Mouse (Mus musculus): ENCODE measurements around the gene Chid1.
A peak's percentile ranks its signal among the peaks of the same experiment; 100 is the strongest.

Chid1 gene

DNA sequence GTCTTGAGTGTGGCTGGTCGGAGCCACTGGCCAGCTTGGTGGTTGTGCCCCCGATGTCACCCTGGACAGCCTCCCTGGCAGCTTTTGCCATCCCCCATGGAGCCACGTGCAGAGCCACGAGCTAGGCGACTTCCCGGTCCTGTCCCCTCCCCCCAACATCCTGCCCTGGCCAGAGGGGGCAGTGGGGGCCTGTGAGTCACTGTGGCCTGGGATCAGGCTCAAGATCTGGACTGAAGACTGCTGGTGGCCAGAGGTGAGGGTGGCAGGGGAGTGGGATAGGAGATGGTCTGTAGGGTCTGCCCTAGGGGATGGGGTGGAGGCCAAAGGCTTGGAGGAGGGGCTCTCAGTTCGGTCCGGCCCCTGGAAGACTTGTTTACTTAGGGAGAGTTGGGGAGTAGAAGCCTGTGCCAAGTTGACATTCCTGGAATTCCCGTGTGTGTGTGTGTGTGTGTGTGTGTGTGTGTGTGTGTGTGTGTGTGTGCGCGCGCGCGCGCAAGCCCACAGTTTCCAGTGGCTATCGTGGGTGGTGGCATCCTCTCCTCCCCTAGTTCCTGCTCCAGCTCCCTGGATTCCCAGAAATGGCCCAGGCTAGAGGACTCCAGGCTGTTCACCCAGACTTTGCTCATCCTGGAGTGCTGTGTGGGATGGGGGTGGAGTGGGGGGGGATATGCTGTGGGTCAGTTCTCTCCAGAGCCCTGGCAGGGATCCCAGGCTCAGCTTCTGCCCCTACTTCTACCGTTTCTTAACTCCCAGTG lies 63.3 kb downstream of the Chid1 start:
- DNase-seq (ENCODE audit: low read depth, low spot score), result peak; percentile 68

DNA sequence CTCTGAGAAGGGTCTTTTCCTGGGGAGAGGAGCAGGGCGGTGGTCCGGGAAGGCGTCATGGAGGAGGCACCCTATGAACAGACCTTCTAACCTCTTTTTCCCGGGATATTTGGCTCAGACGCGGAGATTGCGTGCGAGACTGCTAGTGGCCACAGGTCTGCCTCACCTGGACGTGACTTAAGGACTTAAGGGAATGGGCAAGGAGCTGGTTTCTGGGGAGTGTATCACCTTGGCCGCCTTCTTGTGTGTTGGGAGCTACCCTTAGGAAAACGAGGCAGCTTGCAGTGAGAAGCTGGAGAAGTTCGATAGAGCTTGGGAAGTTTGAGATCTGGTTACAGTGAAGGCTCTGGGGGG lies 63.9 kb downstream of the Chid1 start:
- no peak for DNase-seq (ENCODE audit: low read depth, low spot score)

DNA sequence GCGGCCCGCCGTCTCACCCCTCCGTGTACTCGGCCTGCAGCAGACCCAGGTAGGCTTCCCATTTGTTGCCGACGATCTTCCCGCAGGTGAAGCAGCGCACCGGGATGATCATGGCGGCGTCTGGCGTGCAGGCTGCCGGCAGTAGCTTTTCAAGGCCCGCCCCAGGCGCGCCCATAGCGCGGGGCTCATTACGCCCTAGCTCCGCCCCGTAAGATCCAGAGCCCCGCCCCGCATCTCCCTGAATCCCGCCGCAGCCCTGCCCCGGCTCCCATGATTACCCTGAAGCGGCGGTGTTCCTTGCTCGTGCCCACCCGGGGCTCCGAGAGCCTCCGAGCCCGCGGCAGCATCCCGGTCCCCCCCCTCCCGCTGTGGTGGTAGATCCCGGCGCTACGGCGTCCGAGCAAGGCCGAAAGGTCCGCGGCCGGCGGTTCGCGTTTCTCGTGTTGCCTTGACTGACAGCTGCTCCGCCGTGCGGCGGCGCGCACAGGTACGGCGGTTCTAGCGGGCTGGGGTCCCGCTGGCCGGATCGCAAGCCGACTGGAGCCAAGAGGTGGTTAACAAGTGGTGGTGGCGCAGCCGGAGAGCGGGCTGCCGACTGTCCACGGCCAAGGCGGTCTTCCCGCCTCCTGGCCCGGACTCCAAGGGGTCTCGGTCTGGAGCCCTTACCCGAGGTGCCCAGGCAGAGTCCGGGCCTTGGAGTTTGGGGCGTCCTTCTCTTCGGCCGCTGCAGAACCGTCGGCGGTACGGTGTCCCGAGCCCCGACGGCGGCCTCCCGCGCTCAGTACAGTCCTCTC lies 64.4 kb downstream of the Chid1 start, which contains the start of the genes Polr2l and Tspan4:
Gene Polr2l, minus strand, starts transcription at position 122 of the 794 bp plus-strand sequence.
Gene Tspan4, plus strand, starts transcription at position 230 of the 794 bp plus-strand sequence.
- peak; percentile 83 for DNase-seq (ENCODE audit: low read depth, low spot score)

DNA sequence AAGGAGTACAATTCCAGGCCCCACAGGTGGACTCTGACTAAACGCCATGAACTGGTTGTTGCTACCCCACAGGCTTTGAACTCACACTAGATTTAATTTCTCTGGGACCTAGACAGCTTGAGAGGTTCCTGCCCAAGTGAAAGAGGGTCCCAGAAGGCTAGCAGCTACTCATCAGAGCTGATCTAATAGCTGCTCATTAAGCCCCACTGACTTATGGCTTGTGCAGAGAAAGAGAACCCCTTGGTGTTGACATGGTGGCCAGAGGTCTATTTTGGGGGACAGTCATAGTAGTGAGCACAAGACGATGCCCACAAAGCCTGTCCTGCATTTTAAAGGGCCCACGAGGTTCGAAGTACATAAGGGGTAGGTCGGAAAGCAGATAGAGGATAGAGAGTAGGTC lies 65.5 kb downstream of the Chid1 start:
- DNase-seq (ENCODE audit: low read depth, low spot score), result no peak

DNA sequence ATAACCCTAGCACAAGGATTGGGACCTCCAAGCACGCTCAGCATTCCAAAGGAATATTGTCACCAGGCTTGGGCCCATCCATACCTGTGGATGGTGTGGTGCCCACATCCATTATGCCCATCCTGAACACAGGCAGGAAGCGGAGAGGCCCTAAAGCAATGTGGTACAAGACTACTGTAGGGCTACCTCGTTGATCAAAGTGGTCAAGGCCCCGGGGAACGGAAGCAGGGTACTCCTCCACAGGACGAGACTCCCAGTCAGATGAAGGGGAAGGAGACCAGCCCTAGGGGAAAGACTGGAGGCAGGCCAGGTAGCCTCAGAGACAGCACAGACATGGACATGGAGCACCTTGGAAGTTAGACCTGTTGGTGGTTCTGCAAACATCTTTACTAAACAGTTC lies 66.9 kb downstream of the Chid1 start:
- no peak for DNase-seq (ENCODE audit: low read depth, low spot score)

DNA sequence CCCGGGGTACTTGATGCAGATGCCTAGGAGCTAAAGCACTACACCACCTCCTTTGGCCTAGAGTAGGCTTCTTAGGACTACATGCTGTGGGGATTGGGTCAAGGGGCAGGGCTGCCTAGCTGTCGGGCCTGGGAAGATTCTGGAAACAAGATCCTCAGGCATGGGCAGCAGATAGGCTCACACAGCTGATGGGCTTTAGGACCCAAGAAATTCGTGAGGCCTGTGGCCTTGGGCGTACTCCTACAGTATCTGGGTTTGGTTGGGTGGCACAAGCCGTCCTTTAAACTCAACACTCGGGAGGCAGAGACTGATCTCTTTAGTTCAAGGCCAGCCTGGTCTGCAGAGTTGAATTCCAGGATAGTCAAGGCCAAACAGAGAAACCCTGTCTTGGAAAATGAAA lies 67.4 kb downstream of the Chid1 start:
- no peak for DNase-seq (ENCODE audit: low read depth, low spot score)

DNA sequence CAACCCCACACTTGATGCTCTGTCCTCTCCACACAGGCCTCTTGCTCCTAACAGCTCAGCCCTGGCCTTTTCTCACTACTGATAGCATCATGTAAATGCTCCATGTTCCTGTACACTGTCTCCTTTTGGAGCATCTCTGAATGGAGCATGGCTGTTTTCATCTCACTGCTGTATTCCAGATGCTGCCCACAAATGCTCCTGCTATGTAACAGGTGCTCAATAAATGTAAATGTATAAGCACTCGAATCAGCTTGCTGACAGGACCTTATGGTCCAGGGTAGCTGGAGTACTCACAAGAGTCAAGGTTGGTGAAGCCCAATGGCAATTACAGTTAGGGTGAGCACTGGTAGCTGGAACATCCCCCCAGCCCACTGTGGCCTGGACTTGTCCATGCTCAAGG lies 68.4 kb downstream of the Chid1 start:
- DNase-seq (ENCODE audit: low read depth, low spot score), result no peak

DNA sequence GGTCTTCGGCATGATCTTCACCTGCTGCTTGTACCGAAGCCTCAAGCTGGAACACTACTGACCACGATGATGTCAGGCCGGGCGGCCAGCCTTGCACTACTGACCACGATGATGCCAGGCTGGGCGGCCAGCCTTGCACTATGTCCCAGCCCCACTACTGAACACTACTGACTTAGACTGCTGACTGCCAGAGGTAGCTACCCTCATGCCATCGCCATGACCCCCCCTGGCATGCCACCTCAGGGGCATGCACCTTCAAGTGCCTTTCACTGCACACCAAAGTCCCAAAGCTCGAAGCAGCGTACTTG lies 69.1 kb downstream of the Chid1 start:
- no peak for DNase-seq (ENCODE audit: low read depth, low spot score)

DNA sequence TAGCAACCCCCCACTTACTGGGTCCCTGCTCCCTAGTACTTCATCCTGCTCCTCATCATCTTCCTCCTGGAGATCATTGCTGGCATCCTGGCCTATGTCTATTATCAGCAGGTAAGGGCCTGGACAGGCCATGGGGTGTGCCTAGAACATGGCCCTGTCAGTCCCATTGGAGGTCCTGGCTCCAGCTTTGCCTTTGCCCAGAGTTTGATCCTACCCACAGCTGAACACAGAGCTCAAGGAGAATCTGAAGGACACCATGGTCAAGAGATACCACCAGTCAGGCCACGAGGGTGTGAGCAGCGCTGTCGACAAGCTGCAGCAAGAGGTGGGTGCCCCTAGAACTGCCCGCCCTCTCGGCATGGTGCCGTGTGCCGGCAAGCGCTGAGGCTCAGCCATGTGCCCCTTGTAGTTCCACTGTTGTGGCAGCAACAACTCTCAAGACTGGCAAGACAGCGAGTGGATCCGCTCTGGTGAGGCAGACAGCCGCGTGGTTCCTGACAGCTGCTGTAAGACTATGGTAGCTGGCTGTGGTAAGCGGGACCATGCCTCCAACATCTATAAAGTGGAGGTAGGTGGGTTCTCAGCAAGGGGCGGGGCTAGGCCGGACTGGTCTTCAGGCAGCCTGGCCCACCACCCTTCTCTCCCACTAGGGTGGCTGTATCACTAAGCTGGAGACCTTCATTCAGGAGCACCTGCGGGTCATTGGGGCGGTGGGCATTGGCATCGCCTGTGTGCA lies 69.6 kb downstream of the Chid1 start:
- DNase-seq (ENCODE audit: low read depth, low spot score), result no peak

DNA sequence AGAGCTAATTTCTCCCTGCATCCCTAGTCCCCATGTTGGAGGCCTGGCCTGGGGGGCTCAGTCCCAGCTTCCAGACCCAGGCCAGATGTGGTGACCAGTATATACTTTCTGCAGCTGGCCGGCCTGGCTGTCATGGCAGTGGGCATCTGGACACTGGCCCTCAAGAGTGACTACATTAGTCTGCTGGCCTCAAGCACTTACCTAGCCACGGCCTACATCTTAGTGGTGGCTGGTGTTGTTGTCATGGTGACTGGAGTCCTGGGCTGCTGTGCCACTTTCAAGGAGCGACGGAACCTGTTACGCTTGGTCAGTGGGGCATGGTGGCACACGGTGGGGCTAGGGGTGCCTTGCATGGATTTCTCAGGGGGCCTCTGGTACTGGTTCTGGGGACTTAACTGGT lies 70.3 kb downstream of the Chid1 start:
- DNase-seq (ENCODE audit: low read depth, low spot score), result no peak

DNA sequence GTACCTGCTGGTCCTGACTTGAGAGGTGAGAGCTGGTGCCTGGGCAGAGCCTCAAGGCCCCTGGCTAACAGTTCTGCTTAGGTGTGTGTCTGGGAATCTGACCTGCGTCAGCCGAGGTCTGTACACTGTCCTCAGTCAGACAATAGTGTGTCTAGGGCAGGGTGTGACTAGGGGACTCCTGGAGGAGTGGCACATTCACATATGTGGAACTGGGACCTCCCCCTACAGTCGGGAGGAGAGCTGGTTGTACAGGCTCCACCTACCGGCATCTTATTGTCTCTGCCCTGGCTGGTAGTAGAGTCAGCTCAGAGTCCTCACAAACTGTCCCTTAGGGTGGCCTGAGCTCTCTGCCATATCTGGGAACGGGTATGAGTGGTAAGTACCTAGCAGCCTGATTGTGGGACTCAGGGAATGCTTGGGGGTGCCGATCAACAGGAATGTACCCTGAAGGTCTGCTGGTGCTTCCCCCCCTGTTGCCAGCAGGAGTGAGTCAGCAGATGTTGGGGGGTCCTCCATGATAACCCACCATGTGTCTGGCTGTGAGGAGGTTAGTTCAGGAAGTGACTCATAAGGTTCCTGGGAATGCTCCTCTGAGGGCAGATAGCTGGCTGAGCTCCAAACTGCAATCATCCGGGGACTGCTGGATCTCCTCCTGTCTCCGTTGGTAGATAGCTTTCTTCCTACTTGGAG lies 71.0 kb downstream of the Chid1 start:
- peak; percentile 76 for DNase-seq (ENCODE audit: low read depth, low spot score)

DNA sequence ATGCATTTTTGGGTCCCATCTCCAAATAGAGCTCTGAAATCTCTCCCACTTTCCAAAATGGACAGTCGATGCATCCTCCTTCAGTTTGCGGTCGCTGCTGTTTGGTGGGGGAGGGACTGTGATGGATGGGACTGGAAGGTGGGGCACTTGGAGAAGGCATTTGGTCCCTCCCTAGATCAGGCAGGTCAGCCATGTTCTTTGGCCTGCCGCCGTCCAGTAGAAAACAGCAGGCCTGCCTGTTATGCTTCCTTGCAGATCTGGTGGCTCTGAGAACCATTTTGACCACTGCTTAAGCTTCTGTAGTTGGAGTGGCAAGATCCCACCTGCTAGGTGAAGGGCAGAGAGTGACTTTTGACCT lies 71.5 kb downstream of the Chid1 start:
- DNase-seq (ENCODE audit: low read depth, low spot score), result peak; percentile 35

DNA sequence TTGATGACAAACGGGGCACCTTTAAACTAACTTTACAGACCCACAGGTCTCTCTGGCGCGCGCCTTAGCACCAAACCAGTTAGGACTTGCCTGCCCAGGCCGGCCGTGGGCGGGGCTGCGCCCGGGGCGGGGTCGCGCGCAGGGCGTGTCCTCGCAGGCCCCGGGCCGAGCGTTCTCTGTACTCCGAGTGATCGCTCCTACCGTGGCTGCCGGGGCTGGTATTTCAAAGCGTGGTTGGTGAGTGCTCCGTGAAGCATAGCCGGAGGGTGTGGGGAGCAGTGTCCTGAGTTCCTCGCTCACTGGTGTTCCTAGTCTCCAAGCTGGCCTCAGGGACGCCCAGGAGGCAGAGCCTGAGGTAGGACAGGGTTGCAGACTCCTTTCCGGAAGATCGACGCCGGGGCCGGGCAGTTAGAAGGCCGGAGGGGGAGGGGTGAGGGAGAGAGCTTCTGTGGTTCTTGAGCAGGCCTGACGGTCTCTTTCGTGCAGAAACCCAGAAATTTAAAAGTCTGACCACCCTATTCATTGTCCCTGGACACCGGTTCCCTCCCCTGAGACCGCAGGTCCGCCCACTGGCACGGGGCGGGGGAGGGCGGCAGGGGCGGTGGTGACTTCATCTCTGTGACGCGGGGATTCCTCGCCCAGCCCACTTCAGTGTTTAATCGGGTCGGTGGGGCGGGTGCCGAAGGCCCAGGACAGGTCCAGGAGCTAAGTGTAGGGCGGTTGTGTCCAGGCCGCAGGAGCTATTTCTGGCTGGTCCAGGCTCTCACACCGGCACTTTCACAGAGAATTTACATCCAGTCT lies 72.2 kb downstream of the Chid1 start, which contains the start of gene Cd151:
Gene Cd151, plus strand, starts transcription at position 163 of the 801 bp plus-strand sequence.
- DNase-seq (ENCODE audit: low read depth, low spot score), result peak; percentile 81

DNA sequence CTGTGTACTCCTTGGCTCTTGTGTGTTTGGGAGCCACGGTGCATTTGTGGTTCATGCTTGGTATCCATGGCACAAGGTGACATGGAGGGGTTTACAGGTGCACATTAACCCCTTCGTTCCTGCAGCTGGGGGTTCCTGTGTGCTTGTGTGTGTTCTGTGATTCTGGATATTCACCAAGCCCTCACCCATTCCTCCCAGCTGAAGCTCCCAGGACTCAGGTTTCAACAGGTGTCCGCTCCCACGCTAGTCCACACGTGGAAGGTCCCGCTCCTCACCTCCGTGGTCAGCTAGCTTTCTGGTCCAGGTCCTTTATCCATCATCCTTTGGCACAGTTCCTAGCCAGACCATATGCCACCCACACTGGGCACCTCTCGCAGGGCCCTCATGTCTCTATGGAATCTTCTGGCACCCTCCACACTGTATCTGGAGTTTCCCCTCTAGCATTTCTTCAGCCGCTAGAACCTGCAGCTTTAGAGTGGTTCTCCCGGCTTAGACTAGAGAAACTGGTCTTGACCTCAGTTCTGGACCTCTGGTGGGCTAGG lies 73.0 kb downstream of the Chid1 start:
- no peak for DNase-seq (ENCODE audit: low read depth, low spot score)

DNA sequence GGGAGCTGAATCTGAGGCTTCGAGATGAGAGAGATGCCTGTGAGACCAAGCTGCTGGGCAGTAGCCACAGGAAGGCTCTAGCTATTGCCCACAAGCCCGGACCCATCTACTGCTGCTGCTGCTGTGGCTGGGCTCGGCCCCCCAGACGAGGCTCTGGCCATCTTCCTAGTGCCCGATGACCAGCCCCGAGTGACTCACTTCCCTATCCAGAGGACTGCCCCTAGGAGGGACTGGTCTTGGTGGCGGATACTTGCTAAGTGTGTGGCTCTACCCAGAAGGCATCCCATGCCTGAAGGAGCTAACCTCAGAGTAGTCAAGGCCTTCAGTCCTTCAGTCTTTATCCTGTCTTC lies 73.6 kb downstream of the Chid1 start:
- no peak for DNase-seq (ENCODE audit: low read depth, low spot score)

DNA sequence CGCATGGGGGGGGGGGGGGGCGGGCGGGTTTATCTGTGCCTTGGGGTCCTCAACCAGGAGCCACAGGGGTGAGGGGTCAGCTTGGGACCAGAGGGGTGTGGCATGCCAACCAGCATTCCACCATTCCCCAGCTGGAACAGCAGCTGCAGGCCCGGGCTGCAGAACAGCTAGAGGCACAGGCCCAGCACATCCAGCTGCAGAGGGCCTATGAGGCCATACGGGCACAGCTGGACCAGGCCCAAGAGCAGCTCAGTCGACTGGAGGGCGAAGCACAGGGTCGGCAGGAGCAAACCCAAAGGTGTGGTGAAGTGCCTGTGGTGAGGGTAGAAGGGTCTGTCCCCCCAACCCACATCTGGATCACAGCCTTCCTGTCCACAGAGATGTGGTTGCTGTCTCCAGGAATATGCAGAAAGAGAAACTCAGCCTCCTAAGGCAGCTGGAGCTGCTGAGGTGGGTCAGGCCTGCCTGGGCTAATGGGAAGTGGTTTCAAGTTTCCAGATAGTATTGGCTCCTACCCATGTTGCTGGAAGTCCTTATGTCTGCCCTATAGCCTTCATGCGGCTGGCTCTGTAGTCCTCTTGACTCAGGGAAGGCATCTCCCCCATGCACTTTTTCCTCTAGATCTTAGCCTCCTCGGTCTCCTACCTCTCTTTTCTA lies 74.1 kb downstream of the Chid1 start:
- no peak for DNase-seq (ENCODE audit: low read depth, low spot score)

DNA sequence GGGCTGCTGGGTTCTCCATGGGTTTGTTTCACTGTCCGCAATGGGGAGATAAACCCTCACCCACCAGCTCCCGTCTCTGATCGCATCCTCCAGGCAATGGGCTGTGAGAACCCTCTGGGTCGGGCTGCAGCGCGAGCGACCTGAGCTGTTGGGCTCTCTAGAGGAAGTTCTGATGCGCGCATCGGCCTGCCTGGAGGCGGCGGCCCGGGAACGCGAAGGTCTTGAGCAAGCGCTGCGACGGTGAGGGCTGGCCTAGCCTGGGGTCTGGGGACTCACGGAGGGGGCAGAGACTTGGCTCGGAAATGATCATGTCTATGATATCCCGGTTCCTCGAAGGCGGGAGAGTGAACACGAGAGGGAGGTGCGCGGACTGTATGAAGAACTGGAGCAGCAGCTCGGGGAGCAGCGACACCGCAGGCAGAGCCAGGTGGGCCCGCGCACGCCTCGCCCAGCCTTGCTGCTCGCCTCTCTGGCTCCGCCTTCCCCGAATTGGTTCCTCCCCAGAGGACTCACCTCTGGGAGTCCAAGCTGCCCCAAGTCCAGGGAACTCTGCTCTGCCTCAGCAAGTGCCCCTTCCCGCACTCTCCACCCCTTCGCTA lies 75.0 kb downstream of the Chid1 start:
- no peak for DNase-seq (ENCODE audit: low read depth, low spot score)

DNA sequence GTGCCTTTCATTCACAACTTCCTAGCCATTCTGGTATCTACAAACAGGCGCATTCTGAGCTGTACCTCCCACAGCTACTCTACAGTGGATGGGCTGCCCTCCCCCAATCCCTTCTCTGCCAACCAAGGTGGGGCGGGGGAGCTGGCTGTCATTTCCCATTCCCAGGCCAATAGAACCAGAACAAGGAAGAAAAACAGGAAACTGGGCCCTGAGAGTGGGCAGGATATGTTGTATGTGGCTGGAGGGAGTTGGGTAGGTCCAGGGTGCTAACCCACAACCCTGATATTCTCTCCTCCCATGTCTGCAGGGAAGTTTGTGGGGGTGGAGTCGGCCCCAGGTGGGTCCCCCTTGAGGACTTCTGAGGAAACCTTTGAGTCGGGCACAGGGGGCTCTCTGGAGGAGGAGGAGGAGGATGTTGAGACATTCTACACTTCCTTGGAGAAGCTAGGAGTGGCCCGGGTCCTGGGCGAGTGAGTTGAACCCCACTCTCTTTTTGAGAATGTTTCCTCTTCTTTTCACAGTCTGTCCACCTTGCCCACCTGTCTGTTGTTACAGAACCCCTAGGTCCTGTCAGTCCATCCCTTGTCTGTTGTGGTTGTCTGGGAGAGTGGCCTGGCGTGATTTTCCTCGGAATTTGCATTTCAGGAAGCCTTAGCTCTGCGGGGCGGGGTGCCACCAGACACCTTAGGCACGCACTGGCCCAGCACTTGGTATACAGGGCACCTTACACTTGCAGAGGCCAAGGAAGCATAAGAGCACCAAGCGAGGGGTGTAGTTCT lies 75.6 kb downstream of the Chid1 start:
- no peak for DNase-seq (ENCODE audit: low read depth, low spot score)

DNA sequence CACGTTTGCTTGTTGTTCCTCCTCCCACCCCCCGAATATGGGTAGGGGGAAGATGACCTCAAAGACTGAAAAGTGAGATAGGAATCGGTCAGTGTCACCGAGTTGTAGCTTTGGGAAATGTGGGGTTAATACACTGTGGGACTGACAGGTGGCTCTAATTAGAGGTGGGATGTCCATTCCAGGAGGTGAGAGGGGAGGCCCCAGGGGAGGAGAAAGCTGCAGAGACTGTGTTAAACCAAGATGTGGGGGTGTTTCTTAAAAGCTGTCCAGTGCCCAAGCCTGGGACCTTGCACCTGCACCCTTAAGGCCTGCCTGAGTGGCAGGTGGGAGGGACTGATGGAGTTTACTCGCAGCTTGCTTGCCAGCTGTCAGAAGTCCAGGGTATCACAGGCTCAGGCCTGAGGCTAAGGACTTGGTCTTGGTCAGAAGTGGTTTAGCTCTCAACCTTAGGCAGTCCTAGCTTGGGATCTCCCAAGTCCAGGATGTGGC lies 77.3 kb downstream of the Chid1 start:
- DNase-seq (ENCODE audit: low read depth, low spot score), result no peak

Data from mesoderm, embryonic 11.5 days (tissue).